Mouse (Mus musculus): Measurements from ENCODE around the gene Ube2k.

Gene Ube2k

GRCm38 (mm10) chr5:65574876-65575275 is 37.8 kb downstream of the Ube2k start:
- no peak for TF ChIP-seq GATA4 (IDR thresholded peaks at IDR 0.05; ENCODE audit: insufficient replicate concordance, low read length)

- no peak for TF ChIP-seq GATA4 (IDR thresholded peaks at IDR 0.05; ENCODE audit: insufficient replicate concordance, low read length)
These were observed 38.9 kb downstream of the Ube2k start for GRCm38 (mm10) chr5:65575896-65576295.

- TF ChIP-seq GATA4 (IDR thresholded peaks at IDR 0.05; ENCODE audit: insufficient replicate concordance, low read length), result no peak
These were observed 41.5 kb downstream of the Ube2k start for GRCm38 (mm10) chr5:65578545-65578944.

GRCm38 (mm10) chr5:65586291-65586690 is 49.3 kb downstream of the Ube2k start:
- TF ChIP-seq GATA4 (IDR thresholded peaks at IDR 0.05; ENCODE audit: insufficient replicate concordance, low read length), result no peak

- TF ChIP-seq GATA4 (IDR thresholded peaks at IDR 0.05; ENCODE audit: insufficient replicate concordance, low read length), result no peak
These were observed 53.2 kb downstream of the Ube2k start for GRCm38 (mm10) chr5:65590199-65590598.

- no peak for TF ChIP-seq GATA4 (IDR thresholded peaks at IDR 0.05; ENCODE audit: insufficient replicate concordance, low read length)
These were observed 55.4 kb downstream of the Ube2k start for GRCm38 (mm10) chr5:65592421-65592820.

GRCm38 (mm10) chr5:65599681-65600080 is 62.6 kb downstream of the Ube2k start:
- no peak for TF ChIP-seq GATA4 (IDR thresholded peaks at IDR 0.05; ENCODE audit: insufficient replicate concordance, low read length)

- no peak for TF ChIP-seq GATA4 (IDR thresholded peaks at IDR 0.05; ENCODE audit: insufficient replicate concordance, low read length)
These were observed 69.8 kb downstream of the Ube2k start for GRCm38 (mm10) chr5:65606820-65607219.

- no peak for TF ChIP-seq GATA4 (IDR thresholded peaks at IDR 0.05; ENCODE audit: insufficient replicate concordance, low read length)
These were observed 72.7 kb downstream of the Ube2k start for GRCm38 (mm10) chr5:65609769-65610168.

GRCm38 (mm10) chr5:65610541-65610940 is 73.5 kb downstream of the Ube2k start:
- TF ChIP-seq GATA4 (IDR thresholded peaks at IDR 0.05; ENCODE audit: insufficient replicate concordance, low read length), result no peak

GRCm38 (mm10) chr5:65613152-65613924 is 76.3 kb downstream of the Ube2k start:
- TF ChIP-seq GATA4 (IDR thresholded peaks at IDR 0.05; ENCODE audit: insufficient replicate concordance, low read length), result no peak

- TF ChIP-seq GATA4 (IDR thresholded peaks at IDR 0.05; ENCODE audit: insufficient replicate concordance, low read length), result no peak
These were observed 87.3 kb downstream of the Ube2k start for GRCm38 (mm10) chr5:65624340-65624739.

- no peak for TF ChIP-seq GATA4 (IDR thresholded peaks at IDR 0.05; ENCODE audit: insufficient replicate concordance, low read length)
These were observed 101.9 kb downstream of the Ube2k start for GRCm38 (mm10) chr5:65638896-65639295.
